Mouse (Mus musculus): ENCODE measurements at regions not wholly inside any gene's neighbourhood (a gene's known extent, or its start where the extent isn't known, plus 50 kb on each side); places are given as distances from the start of the nearest gene placed in this dataset.

GRCm38 (mm10) chr14:37421566-37421965, 286.5 kb upstream of the Ghitm start:
- no peak for TF ChIP-seq POLR2A (IDR thresholded peaks at IDR 0.05; ENCODE audit: borderline replicate concordance, insufficient read depth, low read length)
- no peak for TF ChIP-seq CTCF (IDR thresholded peaks at IDR 0.05; ENCODE audit: borderline replicate concordance, insufficient read depth, low read depth, low read length)
